Mouse (Mus musculus): ENCODE measurements at regions not wholly inside any gene's neighbourhood (a gene's known extent, or its start where the extent isn't known, plus 50 kb on each side); places are given as distances from the start of the nearest gene placed in this dataset.

- DNase-seq (ENCODE audit: low spot score) (no peak), ATAC-seq (replicated peaks; ENCODE audit: low FRiP score) (no peak)
- no peaks in the 10 kb centered on the region for H3K9me3 ChIP-seq (ENCODE audit: control insufficient read depth, low read length)
- no peak overlapping the region for H3K4me3 ChIP-seq (ENCODE audit: low read depth, low read length)
- peaks cover 4% of the 10 kb centered on the region; the same call in 1 of the 2 replicates for H3K4me1 ChIP-seq (replicated peaks; ENCODE audit: control insufficient read depth, insufficient read depth, low read length)
- WGBS = 46% methylated on average over 6 of the region's 6 CpGs
- no peak overlapping the region for H3K4me2 ChIP-seq
- H3K27me3 ChIP-seq (replicated peaks; ENCODE audit: control insufficient read depth, insufficient read depth, low read length) = no peaks in the 10 kb centered on the region
- no peak overlapping the region for H3K27ac ChIP-seq (ENCODE audit: low read depth, low read length)
- H3K9ac ChIP-seq (ENCODE audit: low read depth, low read length) = no peak overlapping the region
- H3K36me3 ChIP-seq (ENCODE audit: control insufficient read depth, insufficient read depth, low read length) = no peaks in the 10 kb centered on the region
Measured at GRCm38 (mm10) chr10:18943296-18944075, 72.0 kb downstream of the Tnfaip3 start.

- H3K36me3 ChIP-seq (ENCODE audit: control insufficient read depth, insufficient read depth, low read length) = no peaks in the 10 kb centered on the region
- no peaks in the 10 kb centered on the region for H3K9me3 ChIP-seq (ENCODE audit: control insufficient read depth, low read length)
- no peak overlapping the region for H3K9ac ChIP-seq (ENCODE audit: low read depth, low read length)
- H3K4me1 ChIP-seq (replicated peaks; ENCODE audit: control insufficient read depth, insufficient read depth, low read length) = peaks cover 2% of the 10 kb centered on the region; the same call in 1 of the 2 replicates
- H3K4me3 ChIP-seq (ENCODE audit: low read depth, low read length) = no peak overlapping the region
- DNase-seq (ENCODE audit: low spot score) (no peak), ATAC-seq (replicated peaks; ENCODE audit: low FRiP score) (no peak)
- no peak overlapping the region for H3K27ac ChIP-seq (ENCODE audit: low read depth, low read length)
- no peaks in the 10 kb centered on the region for H3K27me3 ChIP-seq (replicated peaks; ENCODE audit: control insufficient read depth, insufficient read depth, low read length)
- H3K4me2 ChIP-seq = no peak overlapping the region
Measured at GRCm38 (mm10) chr10:18946727-18947126, 68.7 kb downstream of the Tnfaip3 start.
